Mouse (Mus musculus) megakaryocyte-erythroid progenitor cell, adult 5 weeks (primary cell): ENCODE data around the gene Prss36. TPM values are rescaled to one million over a fixed set of nuclear protein-coding genes. Genes with fewer than 3 reads are reported as not detected.

ENCODE experiments used
- polyA plus RNA-seq: library from polyadenylated mRNA; stranded (reverse); fragments of >175 nt; gene quantifications from 2 replicates; pipeline ENCODE4 v1.2.3, GENCODE M21; 2012

Prss36 gene
- 6.6 and 6.7 TPM in 2 replicates for polyA plus RNA-seq

DNA sequence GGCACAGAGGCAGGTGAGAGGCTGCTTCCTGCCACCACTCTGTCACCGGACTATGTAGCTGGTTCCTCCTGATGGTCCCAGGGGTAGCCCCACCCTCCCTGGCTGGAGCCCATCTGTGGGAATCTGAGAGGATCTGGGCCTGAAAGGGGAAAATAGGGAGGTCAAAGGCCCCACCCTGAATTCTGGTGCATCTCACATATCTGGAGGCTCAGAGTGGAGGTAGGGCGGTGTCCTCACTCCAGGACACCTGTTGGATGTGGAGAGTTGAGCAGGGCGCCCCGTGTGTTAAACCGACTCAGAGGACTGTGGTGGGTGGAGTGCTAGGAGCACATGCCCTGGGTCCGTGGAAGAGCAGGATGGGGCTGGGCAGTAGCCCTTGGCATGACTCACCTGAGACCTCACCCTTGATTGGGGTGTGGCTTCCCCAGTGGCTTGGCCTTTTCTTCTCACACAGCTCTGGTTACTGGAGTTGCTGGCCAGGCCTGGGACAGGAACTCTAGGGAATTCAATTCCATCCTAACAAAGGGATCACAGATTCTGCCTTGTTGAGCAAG lies at the start of gene Prss36:
TSS of gene Prss36 (minus strand) at position 256 of the 554 bp plus-strand sequence.

DNA sequence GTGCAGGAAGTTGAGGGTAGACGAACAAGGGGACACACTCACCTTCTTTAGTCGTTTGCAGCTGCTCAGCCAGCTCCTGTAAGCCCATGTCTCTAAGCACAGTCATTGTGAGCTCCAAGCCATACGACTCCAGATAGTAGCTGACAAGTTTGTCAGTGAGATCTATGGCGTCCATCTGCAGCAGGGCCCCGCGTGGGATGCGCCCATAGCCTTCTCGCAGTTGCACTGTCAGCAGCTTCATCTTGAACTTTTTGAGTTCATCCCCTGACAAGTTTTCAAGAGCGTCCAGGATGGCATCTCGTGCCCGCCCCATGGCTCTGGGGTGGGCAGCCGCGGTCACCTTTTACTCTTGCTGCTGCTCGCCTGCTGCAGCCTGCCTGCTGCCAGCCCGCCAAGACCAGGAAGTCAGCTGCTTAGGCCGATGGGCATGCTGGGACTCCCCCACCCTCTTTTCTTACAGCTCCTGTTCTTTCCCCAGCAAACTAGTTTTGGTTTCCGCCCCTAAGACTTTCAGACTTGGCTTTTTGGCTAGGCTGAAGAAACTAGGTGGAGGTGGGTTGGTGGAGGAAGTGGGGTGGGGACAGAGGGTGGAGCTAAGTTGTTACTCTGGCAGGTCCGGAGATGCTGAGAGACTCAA lies 46.9 kb upstream of the Prss36 start, which contains the start of gene Pycard:
TSS of gene Pycard (minus strand) at position 527 of the 637 bp plus-strand sequence.

DNA sequence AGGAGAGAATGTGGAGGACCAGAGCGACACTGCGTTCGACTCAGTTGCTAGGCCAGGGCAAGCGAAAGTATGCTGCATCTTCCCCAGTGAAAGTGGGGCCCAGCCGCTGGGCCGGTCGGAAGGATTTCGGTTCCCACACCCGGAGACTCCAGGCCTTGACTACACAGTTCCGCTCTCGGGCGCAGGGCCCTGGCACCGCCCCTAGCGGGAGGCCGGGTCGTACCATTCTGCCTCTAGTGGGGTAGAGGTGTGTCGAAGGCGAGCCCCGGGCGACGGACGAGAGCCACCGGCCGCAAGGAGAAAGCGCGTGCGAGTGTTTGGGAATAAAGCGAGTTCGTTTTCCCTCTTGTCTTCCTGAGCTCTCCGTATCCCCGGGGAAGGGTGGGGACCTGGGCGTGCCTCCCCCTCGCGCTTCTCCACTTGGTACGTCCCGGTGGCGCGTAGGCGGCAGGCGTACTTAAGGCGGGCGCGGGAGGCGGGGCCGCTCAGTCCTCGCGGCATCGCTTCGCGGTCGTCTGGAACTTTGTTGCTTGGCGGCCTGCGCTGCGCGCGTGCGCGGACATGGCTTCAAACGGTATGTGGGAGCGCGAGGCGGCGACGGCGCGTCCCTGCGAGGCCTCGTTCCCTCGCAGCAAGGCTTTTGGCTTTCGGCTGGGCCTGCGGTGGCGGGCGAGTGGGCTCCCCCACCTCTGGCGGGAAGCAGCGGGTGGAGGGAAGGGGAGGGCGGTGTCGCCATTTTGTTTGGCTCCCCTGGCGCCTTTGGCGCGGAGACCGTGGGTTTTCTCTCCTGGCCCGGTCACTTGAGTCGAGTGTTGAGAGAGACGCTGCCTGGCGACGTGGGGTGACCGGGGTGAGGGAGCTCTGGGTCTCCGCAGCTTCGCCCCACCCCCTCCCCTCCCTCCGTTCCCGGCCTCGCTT lies 20.7 kb upstream of the Prss36 start, which contains the start of gene Fus:
TSS of gene Fus (plus strand) at position 454 of the 918 bp plus-strand sequence.

DNA sequence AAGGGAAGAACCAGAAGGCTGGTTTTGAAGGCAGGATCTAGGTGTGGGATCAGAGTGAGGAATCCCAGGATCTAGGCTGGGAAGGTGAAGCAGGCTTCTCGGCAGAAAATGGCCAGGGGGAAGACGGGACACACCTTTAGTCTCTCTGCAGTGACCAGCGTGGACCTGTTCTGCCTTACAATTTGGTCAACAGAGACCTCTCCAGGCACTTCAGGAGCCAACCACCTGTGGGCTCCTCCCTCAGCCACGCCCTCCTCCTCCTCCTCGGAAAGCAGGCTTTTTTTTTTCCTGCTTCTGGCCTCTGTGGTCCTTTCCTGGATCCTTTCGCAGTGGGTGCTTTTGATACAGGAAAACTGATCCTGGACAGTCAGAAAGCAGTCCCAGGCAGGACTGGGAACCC lies 16.6 kb downstream of the Prss36 start, which contains the start of gene Prss8:
TSS of gene Prss8 (minus strand) at position 182 of the 400 bp plus-strand sequence.

DNA sequence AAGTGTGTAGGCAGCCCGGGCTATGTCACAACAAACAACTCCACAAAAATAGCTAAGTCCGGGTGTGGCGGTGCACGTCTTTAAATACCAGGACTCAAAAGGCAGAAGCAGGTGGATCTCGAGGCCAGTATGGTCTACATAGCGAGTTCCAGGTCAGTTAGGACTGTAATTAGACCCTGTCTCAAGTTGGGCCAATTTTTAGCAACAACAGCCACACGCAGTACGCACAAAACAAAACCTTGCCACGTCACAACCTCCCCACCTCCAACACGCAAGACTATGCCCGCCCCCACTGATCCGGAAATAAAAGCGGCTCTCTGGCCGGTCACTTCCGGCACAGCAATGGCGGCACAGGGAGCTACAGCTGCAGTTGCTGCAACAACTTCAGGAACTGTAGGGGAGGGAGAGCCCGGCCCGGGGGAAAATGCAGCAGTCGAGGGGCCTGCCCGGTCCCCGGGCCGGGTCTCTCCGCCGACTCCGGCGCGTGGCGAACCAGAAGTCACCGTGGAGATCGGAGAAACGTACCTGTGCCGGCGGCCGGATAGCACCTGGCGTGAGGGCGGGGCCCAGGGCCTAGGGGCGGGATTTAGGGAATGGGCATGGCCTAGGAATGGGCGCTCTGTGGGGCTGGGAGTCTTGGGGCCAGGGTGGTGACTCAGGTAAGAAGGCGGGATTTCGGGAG lies 34.2 kb downstream of the Prss36 start, which contains the start of gene Kat8:
TSS of gene Kat8 (plus strand) at position 327 of the 682 bp plus-strand sequence.

DNA sequence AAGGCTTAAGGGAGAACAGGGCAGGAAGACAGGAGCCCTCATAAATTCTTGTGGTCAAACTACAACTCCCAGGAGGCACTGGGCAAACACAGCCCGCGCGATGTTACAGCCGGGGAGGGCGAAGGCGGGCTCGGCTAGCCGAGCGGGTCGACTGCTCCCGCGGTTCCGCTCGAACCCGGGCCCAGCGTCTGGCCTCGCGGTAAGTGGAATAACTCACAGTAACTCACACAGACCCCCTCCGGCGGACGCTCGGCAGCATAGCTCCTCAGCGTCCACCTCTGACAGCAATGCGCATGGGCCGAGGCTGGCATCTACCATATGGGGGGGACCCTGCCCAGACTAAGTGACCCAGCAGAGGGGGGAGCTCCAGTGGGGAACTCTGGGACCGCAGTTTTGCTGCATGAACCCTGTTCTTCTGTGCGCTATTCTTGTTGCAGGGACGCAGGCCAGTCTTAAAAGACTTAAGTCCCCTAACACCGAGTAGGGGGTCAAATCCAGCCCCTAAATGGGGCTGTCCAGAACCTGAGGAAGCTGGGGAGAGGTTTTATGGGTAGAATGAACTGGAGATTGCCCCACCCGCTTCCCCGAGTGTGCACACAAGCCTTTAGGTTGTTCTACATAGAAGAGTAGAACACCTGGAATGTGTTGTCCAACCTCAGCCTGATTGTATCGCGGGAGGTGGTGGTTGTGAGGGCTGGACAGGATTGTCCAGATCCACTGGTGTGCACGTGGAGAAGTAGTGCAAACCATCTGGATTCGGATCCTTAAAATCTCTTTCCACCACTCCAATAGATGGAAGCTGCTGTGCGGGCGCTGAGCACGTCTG lies 42.3 kb downstream of the Prss36 start, which contains the start of gene Bckdk:
TSS of gene Bckdk (plus strand) at position 112 of the 826 bp plus-strand sequence.

DNA sequence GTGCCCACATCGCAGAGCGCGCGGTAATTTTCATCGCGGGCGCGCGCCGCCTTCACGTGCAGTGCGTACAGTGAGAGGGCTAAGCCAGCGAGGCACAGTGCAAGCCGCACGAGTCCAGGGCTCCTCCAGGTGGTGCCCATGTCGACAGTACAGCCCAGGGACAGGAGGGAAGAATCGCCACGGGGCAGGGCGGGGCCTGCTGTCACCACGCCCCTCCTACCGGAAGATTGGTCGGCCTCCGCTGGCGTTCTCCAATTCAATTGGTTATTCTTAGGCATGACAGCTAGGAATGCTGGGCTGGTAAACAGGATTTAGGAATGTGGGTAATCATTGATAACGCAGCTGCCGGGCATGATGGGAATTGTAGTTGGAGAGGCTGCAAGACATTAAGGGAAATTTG lies 51.1 kb downstream of the Prss36 start, which contains the start of the genes Gm21974 and Vkorc1:
TSS of gene Gm21974 (minus strand) at position 13 of the 400 bp plus-strand sequence.
TSS of gene Vkorc1 (minus strand) at position 176 of the 400 bp plus-strand sequence.

DNA sequence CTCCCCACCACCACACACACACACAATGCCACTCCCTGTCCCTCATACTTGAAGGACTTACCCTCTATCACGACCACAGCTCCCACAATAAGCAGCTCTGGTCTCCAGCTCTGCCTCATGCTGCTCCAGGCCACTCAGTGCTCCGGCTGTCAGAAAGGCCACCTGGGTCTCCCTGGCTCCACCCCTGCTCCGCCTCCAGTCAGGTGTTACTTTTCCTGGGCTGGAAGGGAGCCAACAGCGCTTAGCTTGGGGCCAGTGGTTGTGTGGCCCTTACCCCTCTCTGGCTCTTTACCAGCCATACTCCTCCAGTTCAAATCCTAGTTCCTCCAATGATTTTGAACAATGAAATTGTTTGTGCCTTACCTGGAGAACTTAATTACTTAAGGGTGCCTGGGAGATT lies 55.7 kb downstream of the Prss36 start, which contains the start of gene Prss53:
TSS of gene Prss53 (minus strand) at position 173 of the 400 bp plus-strand sequence.

Other genes with a start within 250 kb of the Prss36 start
- gene Bcl7c, start 237.8 kb downstream of the Prss36 start, polyA plus RNA-seq: 698 and 704 TPM in 2 replicates
- gene Ctf1, start 234.0 kb downstream of the Prss36 start, polyA plus RNA-seq: 2.2 and 3.6 TPM in 2 replicates
- gene Ctf2, start 214.6 kb downstream of the Prss36 start, polyA plus RNA-seq: not detected in 2 replicates
- gene Fbxl19, start 202.2 kb downstream of the Prss36 start, polyA plus RNA-seq: 85.5 and 100 TPM in 2 replicates
- 31.0 and 41.1 TPM in 2 replicates for gene Orai3, start 176.9 kb downstream of the Prss36 start, polyA plus RNA-seq
- 84.7 and 110 TPM in 2 replicates for gene Setd1a, start 170.1 kb downstream of the Prss36 start, polyA plus RNA-seq
- gene Gm49388, start 161.1 kb downstream of the Prss36 start, polyA plus RNA-seq: 9.3 and 20.1 TPM in 2 replicates
- gene Hsd3b7, start 146.1 kb downstream of the Prss36 start, polyA plus RNA-seq: 21.4 and 28.9 TPM in 2 replicates
- 83.0 and 121 TPM in 2 replicates for gene Stx4a, start 122.4 kb downstream of the Prss36 start, polyA plus RNA-seq
- gene Stx1b, start 122.2 kb downstream of the Prss36 start, polyA plus RNA-seq: 0.48 and 0.63 TPM in 2 replicates
- 26.8 and 27.4 TPM in 2 replicates for gene Zfp646, start 70.5 kb downstream of the Prss36 start, polyA plus RNA-seq
- 31.0 and 36.1 TPM in 2 replicates for gene Zfp668, start 69.9 kb downstream of the Prss36 start, polyA plus RNA-seq
- 1.1 and 1.2 TPM in 2 replicates for gene Prss53, start 55.8 kb downstream of the Prss36 start, polyA plus RNA-seq
- not detected in 2 replicates for gene Gm21974, start 51.3 kb downstream of the Prss36 start, polyA plus RNA-seq
- 27.6 and 36.5 TPM in 2 replicates for gene Vkorc1, start 51.1 kb downstream of the Prss36 start, polyA plus RNA-seq
- 187 and 224 TPM in 2 replicates for gene Bckdk, start 42.6 kb downstream of the Prss36 start, polyA plus RNA-seq
- gene Kat8, start 34.2 kb downstream of the Prss36 start, polyA plus RNA-seq: 5.7 and 7.0 TPM in 2 replicates
- 0.06 TPM in 1 of 2 replicates, not detected in the other for gene Prss8, start 16.6 kb downstream of the Prss36 start, polyA plus RNA-seq
- gene Fus, start 20.7 kb upstream of the Prss36 start, polyA plus RNA-seq: 438 and 762 TPM in 2 replicates
- gene Pycard, start 47.1 kb upstream of the Prss36 start, polyA plus RNA-seq: 17.0 and 20.0 TPM in 2 replicates
- 0.13 and 1.0 TPM in 2 replicates for gene Trim72, start 57.2 kb upstream of the Prss36 start, polyA plus RNA-seq
- gene Itgam, start 115.9 kb upstream of the Prss36 start, polyA plus RNA-seq: 11.0 and 16.3 TPM in 2 replicates
- 0.93 TPM in 1 of 2 replicates, not detected in the other for gene Gm49368, start 116.0 kb upstream of the Prss36 start, polyA plus RNA-seq
- gene Itgax, start 182.8 kb upstream of the Prss36 start, polyA plus RNA-seq: 1.9 and 2.5 TPM in 2 replicates
- 0.31 TPM in 2 replicates for gene Itgad, start 207.7 kb upstream of the Prss36 start, polyA plus RNA-seq